Mouse (Mus musculus) bone marrow macrophage, adult 2 months (primary cell): ENCODE data around the gene Map6d1.

Source experiments
- CTCF ChIP-seq: IDR thresholded peaks from 2 replicates; pipeline ENCODE4 v1.5.1; 2012; ENCODE audit warnings: low read depth, mild to moderate bottlenecking, low read length, moderate library complexity
- POLR2A ChIP-seq: IDR thresholded peaks from 2 replicates; pipeline ENCODE4 v1.6.1; 2012; ENCODE audit warnings: mild to moderate bottlenecking, low read depth, low read length, borderline replicate concordance

DNA sequence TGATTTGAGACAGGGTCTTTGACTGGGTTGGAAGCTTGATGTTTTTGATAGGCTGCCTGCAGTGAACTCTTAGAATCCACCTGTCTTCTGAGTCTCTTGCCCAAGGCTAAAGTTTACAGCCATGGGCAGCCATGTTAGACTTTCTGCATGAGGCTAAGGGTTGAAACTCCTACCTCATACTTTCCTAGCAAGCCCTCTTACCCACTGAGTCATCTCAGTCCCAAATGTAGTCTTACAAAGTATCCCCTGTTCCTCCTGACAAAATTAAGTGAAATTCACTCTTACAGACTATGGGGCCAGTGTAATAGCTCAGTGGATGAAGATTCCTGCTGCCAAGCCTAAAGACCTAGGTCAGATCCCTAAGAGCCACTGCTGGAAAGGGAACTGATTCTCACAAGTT is 5.9 kb upstream of the Map6d1 start:
- TF ChIP-seq CTCF: no peak
- no peak for TF ChIP-seq POLR2A
